Mouse (Mus musculus) forebrain, embryonic 15.5 days (tissue): ENCODE results near the gene Pitpnb. TPM values are rescaled to one million over a fixed set of nuclear protein-coding genes. Genes with fewer than 3 reads are reported as not detected.

Experiments used
- ATAC-seq: fragments of 200-750 bp; cut with Nextera tagmentation; replicated peaks from 2 replicates; pipeline ENCODE4 v1.8.0; 2017; ENCODE audit warnings: mild to moderate bottlenecking, moderate TSS enrichment, moderate library complexity
- H3K27ac ChIP-seq: fragments of 300-500 bp; sonication (generic); replicated peaks from 2 replicates; pipeline ENCODE4 v1.5.1; 2015; ENCODE audit warnings: mild to moderate bottlenecking, inconsistent platforms
- H3K27me3 ChIP-seq: fragments of 300-500 bp; sonication (generic); 2 replicates; pipeline ENCODE4 v1.6.1; 2015; ENCODE audit warnings: inconsistent platforms
- H3K36me3 ChIP-seq: fragments of 300-500 bp; sonication (generic); 2 replicates; pipeline ENCODE4 v1.6.1; 2015; ENCODE audit warnings: mild to moderate bottlenecking, inconsistent platforms
- H3K4me1 ChIP-seq: fragments of 300-500 bp; sonication (generic); 2 replicates; pipeline ENCODE4 v1.6.1; 2015; ENCODE audit warnings: inconsistent platforms
- H3K4me2 ChIP-seq: fragments of 300-500 bp; sonication (generic); replicated peaks from 2 replicates; pipeline ENCODE4 v1.6.1; 2015; ENCODE audit warnings: mild to moderate bottlenecking, inconsistent platforms
- H3K4me3 ChIP-seq: fragments of 300-500 bp; sonication (generic); 2 replicates; pipeline ENCODE4 v1.5.1; 2015; ENCODE audit warnings: mild to moderate bottlenecking, inconsistent platforms
- H3K9ac ChIP-seq: fragments of 300-500 bp; sonication (generic); replicated peaks from 2 replicates; pipeline ENCODE4 v1.6.1; 2015; ENCODE audit warnings: mild to moderate bottlenecking, inconsistent platforms
- H3K9me3 ChIP-seq: fragments of 300-500 bp; sonication (generic); 2 replicates; pipeline ENCODE4 v1.6.1; 2016; ENCODE audit warnings: inconsistent platforms
- WGBS: fragments of 180-500 bp; shearing (Covaris S2); methylation state at CpG from one replicate; pipeline ENCODE4 v1.1.7; 2015; ENCODE audit warnings: mixed read lengths; 5-methylcytosine and 5-hydroxymethylcytosine counted together
- polyA plus RNA-seq: library from polyadenylated mRNA; unstranded; fragments of >200 nt; fragmentation: Nextera tagmentation; extraction: Ambion mirVana; gene quantifications from 2 replicates; pipeline ENCODE4 v1.2.1, GENCODE M21; 2015

Pitpnb gene
- polyA plus RNA-seq, 1 experiment from 2014 or later: 102 TPM

- no peak overlapping the region for H3K4me2 ChIP-seq
- H3K9me3 ChIP-seq: no peaks in the 10 kb centered on the region
- ATAC-seq: no peak
- H3K27ac ChIP-seq: no peak overlapping the region
- H3K4me1 ChIP-seq: no peaks in the 10 kb centered on the region
- H3K9ac ChIP-seq: no peak overlapping the region
- no peak overlapping the region for H3K4me3 ChIP-seq
- no peaks in the 10 kb centered on the region for H3K27me3 ChIP-seq
- 92% methylated on average over 9 of the region's 9 CpGs for WGBS
- H3K36me3 ChIP-seq: no peaks in the 10 kb centered on the region
These were observed 16.7 kb upstream of the Pitpnb start for GRCm38 (mm10) chr5:111313833-111314232.

GRCm38 (mm10) chr5:111315061-111315460 lies 15.5 kb upstream of the Pitpnb start:
- no peak overlapping the region for H3K9ac ChIP-seq
- no peak overlapping the region for H3K27ac ChIP-seq
- no peak overlapping the region for H3K4me3 ChIP-seq
- WGBS: 93% methylated on average over 6 of the region's 6 CpGs
- no peaks in the 10 kb centered on the region for H3K36me3 ChIP-seq
- H3K27me3 ChIP-seq: no peaks in the 10 kb centered on the region
- no peak overlapping the region for H3K4me2 ChIP-seq
- no peaks in the 10 kb centered on the region for H3K9me3 ChIP-seq
- H3K4me1 ChIP-seq: no peaks in the 10 kb centered on the region
- ATAC-seq: no peak

DNA sequence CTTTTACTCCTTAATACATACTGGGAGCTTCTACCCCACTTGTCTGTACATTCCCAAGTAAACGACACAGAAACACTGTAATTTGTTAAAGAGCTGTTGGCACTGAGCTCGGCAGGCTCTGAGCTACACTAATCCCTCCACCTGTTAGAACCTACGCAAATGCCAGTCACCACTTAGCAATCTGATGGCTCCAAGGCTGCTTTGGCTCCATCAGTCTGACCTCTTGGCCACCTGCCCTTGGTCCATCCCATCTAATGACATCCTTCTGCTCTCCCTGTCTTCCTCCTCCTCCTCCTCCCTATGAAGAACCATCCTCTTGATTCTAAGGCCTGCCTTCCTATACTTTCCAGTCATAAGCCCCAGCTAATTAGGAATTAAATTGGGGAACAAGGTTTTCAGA lies 13.0 kb upstream of the Pitpnb start:
- WGBS: 62% methylated on average over 3 of the region's 3 CpGs
- H3K4me1 ChIP-seq: no peaks in the 10 kb centered on the region
- H3K27me3 ChIP-seq: no peaks in the 10 kb centered on the region
- H3K4me3 ChIP-seq: no peak overlapping the region
- no peaks in the 10 kb centered on the region for H3K9me3 ChIP-seq
- H3K27ac ChIP-seq: no peak overlapping the region
- H3K9ac ChIP-seq: no peak overlapping the region
- no peaks in the 10 kb centered on the region for H3K36me3 ChIP-seq
- no peak for ATAC-seq
- no peak overlapping the region for H3K4me2 ChIP-seq

DNA sequence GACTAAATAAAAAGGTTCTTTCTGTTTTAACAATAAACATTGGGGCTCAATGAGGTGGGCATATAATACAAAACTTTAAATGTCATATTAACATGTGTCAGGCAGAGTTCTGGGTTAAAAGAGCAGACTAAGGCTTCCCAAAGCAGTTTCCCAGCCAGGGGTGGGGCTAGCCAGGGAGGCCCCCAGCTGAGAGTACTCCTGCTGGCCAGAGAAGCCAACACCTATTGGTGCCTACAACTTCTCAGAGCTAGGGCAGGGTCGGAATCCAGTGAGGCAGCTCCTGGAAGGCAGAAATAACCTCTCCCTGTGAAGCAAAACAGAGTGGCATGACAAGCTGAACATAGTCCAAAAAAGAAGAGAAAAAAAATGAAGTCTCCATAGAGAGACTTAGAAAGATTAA lies 11.6 kb upstream of the Pitpnb start:
- WGBS: 64% methylated on average over 1 of the region's 1 CpGs
- no peaks in the 10 kb centered on the region for H3K36me3 ChIP-seq
- H3K4me1 ChIP-seq: no peaks in the 10 kb centered on the region
- H3K27me3 ChIP-seq: no peaks in the 10 kb centered on the region
- H3K9ac ChIP-seq: no peak overlapping the region
- H3K4me3 ChIP-seq: no peak overlapping the region
- H3K4me2 ChIP-seq: no peak overlapping the region
- no peak for ATAC-seq
- no peak overlapping the region for H3K27ac ChIP-seq
- no peaks in the 10 kb centered on the region for H3K9me3 ChIP-seq

- H3K9me3 ChIP-seq: no peaks in the 10 kb centered on the region
- H3K4me2 ChIP-seq: no peak overlapping the region
- H3K9ac ChIP-seq: no peak overlapping the region
- 30% methylated on average over 1 of the region's 1 CpGs for WGBS
- no peak overlapping the region for H3K4me3 ChIP-seq
- H3K27me3 ChIP-seq: no peaks in the 10 kb centered on the region
- no peaks in the 10 kb centered on the region for H3K36me3 ChIP-seq
- H3K27ac ChIP-seq: no peak overlapping the region
- no peak for ATAC-seq
- H3K4me1 ChIP-seq: peaks cover 6% of the 10 kb centered on the region
These were observed 4.8 kb upstream of the Pitpnb start for GRCm38 (mm10) chr5:111325813-111326212.

GRCm38 (mm10) chr5:111327420-111327819 lies 3.1 kb upstream of the Pitpnb start:
- ATAC-seq: no peak
- Histone ChIP-seq H3K36me3 (no peaks in the 10 kb centered on the region), H3K4me2 (no peak overlapping the region), H3K4me1 (peaks cover 18% of the 10 kb centered on the region), H3K27ac (no peak overlapping the region), H3K9ac (no peak overlapping the region), H3K9me3 (no peaks in the 10 kb centered on the region), H3K27me3 (no peaks in the 10 kb centered on the region), H3K4me3 (no peak overlapping the region)
- WGBS: 83% methylated on average over 7 of the region's 7 CpGs

- H3K27me3 ChIP-seq: no peaks in the 10 kb centered on the region
- H3K4me3 ChIP-seq: peak overlapping the region; percentile 79
- no peaks in the 10 kb centered on the region for H3K9me3 ChIP-seq
- 22% methylated on average over 10 of the region's 10 CpGs for WGBS
- H3K4me2 ChIP-seq: peak overlapping the region; percentile 71
- H3K36me3 ChIP-seq: peaks cover 12% of the 10 kb centered on the region; the same call in 1 of the 2 replicates
- peak overlapping the region; percentile 86 for H3K9ac ChIP-seq
- peaks cover 20% of the 10 kb centered on the region for H3K4me1 ChIP-seq
- ATAC-seq: no peak; the same call in 1 of the 2 replicates
- H3K27ac ChIP-seq: peak overlapping the region; percentile 82
These were observed 664 bp upstream of the Pitpnb start for GRCm38 (mm10) chr5:111329782-111330416.

- H3K9ac ChIP-seq: peak overlapping the region; percentile 86
- H3K4me2 ChIP-seq: peak overlapping the region; percentile 73
- no peaks in the 10 kb centered on the region for H3K9me3 ChIP-seq
- H3K27me3 ChIP-seq: no peaks in the 10 kb centered on the region
- peaks cover 14% of the 10 kb centered on the region; the same call in 1 of the 2 replicates for H3K36me3 ChIP-seq
- H3K4me1 ChIP-seq: peaks cover 20% of the 10 kb centered on the region
- H3K4me3 ChIP-seq: peak overlapping the region; percentile 79
- peak overlapping the region; percentile 82 for H3K27ac ChIP-seq
- WGBS: 0% methylated on average over 14 of the region's 14 CpGs
- no peak for ATAC-seq
These were observed 504 bp downstream of the Pitpnb start for GRCm38 (mm10) chr5:111331099-111331435.

DNA sequence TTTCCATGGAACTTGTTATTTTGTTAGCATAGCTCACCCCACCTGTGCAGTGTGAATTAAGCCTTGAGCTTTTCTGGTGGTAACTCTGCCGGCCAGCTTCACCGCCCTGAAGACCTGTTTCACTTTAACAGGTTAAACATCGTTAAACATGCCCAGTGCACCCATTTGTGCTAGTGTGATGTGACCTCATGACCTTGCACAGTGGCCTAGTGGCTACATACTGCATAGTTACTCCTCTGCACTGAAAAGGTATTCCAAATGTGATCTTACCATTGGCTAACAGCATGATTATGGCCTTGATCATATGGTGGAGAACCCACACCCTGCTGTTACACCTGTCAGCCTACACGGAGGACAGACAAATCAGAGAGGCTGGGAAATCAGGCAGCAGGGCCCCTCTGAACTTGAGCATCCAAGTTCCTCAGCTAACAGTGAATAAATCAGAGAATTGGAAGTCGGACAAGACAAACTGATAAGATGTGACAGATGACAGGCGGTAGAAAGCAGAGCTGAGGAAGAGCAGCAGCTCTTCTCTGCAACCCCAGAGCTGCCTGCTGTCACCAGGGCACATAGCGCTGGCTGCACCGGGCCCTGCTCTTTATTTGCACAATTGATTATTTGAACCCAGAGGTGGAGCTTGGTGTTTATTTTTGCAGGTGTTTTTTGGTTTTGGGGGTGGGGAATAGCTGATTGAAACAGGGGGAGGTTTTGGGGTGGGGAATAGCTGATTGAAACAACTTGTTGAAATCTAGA lies 5.6 kb downstream of the Pitpnb start:
- H3K4me2 ChIP-seq: no peak overlapping the region
- 81% methylated on average over 8 of the region's 8 CpGs for WGBS
- H3K4me3 ChIP-seq: no peak overlapping the region
- no peaks in the 10 kb centered on the region for H3K27me3 ChIP-seq
- ATAC-seq: no peak
- no peak overlapping the region for H3K27ac ChIP-seq
- no peaks in the 10 kb centered on the region for H3K9me3 ChIP-seq
- H3K4me1 ChIP-seq: peaks cover 13% of the 10 kb centered on the region
- H3K9ac ChIP-seq: no peak overlapping the region
- H3K36me3 ChIP-seq: peaks cover 35% of the 10 kb centered on the region

DNA sequence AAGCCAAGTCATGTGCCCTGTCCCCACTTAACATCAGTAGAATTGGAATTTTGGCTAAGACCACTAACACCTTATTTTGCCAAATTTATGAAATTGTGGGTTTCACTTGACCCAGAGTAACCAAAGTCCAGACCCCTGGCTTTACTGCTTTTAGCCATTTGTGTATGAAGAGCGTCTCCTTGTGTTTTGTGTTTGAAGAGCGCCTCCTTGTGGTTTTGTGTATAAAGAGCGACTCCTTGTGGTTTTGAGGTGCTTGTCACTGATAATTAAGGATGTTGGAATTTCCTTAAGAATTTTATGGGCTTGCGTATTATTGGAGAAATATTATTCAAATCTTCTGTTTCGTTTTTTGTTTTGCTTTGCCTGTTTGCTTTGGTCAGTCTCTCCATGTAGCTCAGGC lies 11.0 kb downstream of the Pitpnb start:
- no peaks in the 10 kb centered on the region for H3K27me3 ChIP-seq
- H3K9me3 ChIP-seq: no peaks in the 10 kb centered on the region
- H3K4me3 ChIP-seq: no peak overlapping the region
- H3K4me2 ChIP-seq: no peak overlapping the region
- H3K4me1 ChIP-seq: no peaks in the 10 kb centered on the region
- no peak overlapping the region for H3K9ac ChIP-seq
- no peak for ATAC-seq
- 52% methylated on average over 5 of the region's 5 CpGs for WGBS
- H3K36me3 ChIP-seq: peaks cover 31% of the 10 kb centered on the region
- H3K27ac ChIP-seq: no peak overlapping the region

DNA sequence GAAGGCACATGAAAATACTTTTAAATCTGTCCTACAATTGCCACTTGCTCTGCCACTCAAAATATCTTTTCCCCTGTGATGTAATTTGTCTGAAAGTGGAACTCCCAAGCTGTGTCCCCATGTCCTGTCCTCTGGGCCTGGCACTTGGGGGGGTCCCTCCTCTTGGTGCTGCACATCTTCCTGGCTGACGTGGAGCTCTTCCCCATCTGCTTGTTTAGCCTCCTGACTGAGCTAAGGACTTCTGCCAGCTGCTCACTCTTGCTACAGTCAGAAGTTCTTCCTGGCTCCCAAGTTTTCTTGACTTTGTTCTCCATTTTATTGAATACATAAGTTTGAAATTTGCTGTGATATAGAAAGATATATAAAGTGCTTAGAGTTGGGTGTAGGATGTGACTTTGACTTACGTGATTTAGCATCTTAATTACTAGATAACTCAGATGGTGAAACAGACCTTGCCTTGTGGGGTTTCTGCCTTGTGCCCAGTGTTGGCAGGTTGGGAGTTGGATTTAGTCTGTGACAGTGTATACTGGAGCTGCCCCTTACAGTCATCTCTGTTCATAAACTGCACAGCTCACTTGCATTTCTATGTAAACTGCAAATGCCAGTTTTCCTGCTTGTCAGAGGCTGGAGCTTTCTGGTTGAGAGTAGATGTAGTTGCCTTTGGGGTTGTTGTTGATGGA lies 14.3 kb downstream of the Pitpnb start:
- H3K9ac ChIP-seq: no peak overlapping the region
- no peaks in the 10 kb centered on the region for H3K27me3 ChIP-seq
- WGBS: 66% methylated on average over 2 of the region's 2 CpGs
- H3K4me2 ChIP-seq: no peak overlapping the region
- H3K9me3 ChIP-seq: no peaks in the 10 kb centered on the region
- H3K4me3 ChIP-seq: no peak overlapping the region
- H3K27ac ChIP-seq: no peak overlapping the region
- H3K4me1 ChIP-seq: no peaks in the 10 kb centered on the region
- peaks cover 46% of the 10 kb centered on the region for H3K36me3 ChIP-seq
- no peak for ATAC-seq

GRCm38 (mm10) chr5:111356811-111357617 lies 26.5 kb downstream of the Pitpnb start:
- Histone ChIP-seq H3K9me3 (no peaks in the 10 kb centered on the region), H3K36me3 (peaks cover 42% of the 10 kb centered on the region), H3K4me2 (no peak overlapping the region), H3K27ac (no peak overlapping the region), H3K4me3 (no peak overlapping the region), H3K4me1 (no peaks in the 10 kb centered on the region), H3K9ac (no peak overlapping the region), H3K27me3 (no peaks in the 10 kb centered on the region)
- ATAC-seq: no peak
- WGBS: 95% methylated on average over 12 of the region's 12 CpGs
